Mouse (Mus musculus): Measurements from ENCODE around the gene Mfsd4a. TPM values are rescaled to one million over a fixed set of nuclear protein-coding genes. Genes with fewer than 3 reads are reported as not detected.

Mfsd4a gene
- polyA plus RNA-seq, 1 experiment = not detected

GRCm38 (mm10) chr1:131995062-131995461 lies 72.8 kb downstream of the Mfsd4a start:
- H3K27ac ChIP-seq (ENCODE audit: insufficient read depth, low read length) = no peak overlapping the region
- H3K27me3 ChIP-seq (ENCODE audit: control insufficient read depth, insufficient read depth, low read length, poor library complexity, severe bottlenecking) = no peaks in the 10 kb centered on the region
- no peaks in the 10 kb centered on the region for H3K4me1 ChIP-seq (ENCODE audit: control insufficient read depth, insufficient read depth, low read length)
- no peaks in the 10 kb centered on the region for H3K36me3 ChIP-seq (ENCODE audit: control insufficient read depth, insufficient read depth, low read length, poor library complexity, severe bottlenecking)
- H3K9ac ChIP-seq (ENCODE audit: low read depth, poor library complexity, severe bottlenecking) = no peak overlapping the region
- no peak for TF ChIP-seq POLR2A (IDR thresholded peaks at IDR 0.05; ENCODE audit: insufficient read depth, low read length)
- no peak for TF ChIP-seq EP300 (IDR thresholded peaks at IDR 0.05; ENCODE audit: insufficient read depth, low read depth, low read length)
- no peak for TF ChIP-seq CTCF (IDR thresholded peaks at IDR 0.05; ENCODE audit: low read depth, low read length)
- no peak overlapping the region for H3K4me3 ChIP-seq (ENCODE audit: low read depth, low read length)
- H3K9me3 ChIP-seq (replicated peaks; ENCODE audit: control insufficient read depth, insufficient read depth, low read length, poor library complexity, severe bottlenecking) = no peaks in the 10 kb centered on the region

GRCm38 (mm10) chr1:131993169-131994040 lies 74.5 kb downstream of the Mfsd4a start:
- Histone ChIP-seq H3K4me3 (ENCODE audit: low read depth, low read length) (no peak overlapping the region), H3K9me3 (replicated peaks; ENCODE audit: control insufficient read depth, insufficient read depth, low read length, poor library complexity, severe bottlenecking) (no peaks in the 10 kb centered on the region), H3K27me3 (ENCODE audit: control insufficient read depth, insufficient read depth, low read length, poor library complexity, severe bottlenecking) (no peaks in the 10 kb centered on the region), H3K36me3 (ENCODE audit: control insufficient read depth, insufficient read depth, low read length, poor library complexity, severe bottlenecking) (no peaks in the 10 kb centered on the region), H3K9ac (ENCODE audit: low read depth, poor library complexity, severe bottlenecking) (no peak overlapping the region), H3K4me1 (ENCODE audit: control insufficient read depth, insufficient read depth, low read length) (no peaks in the 10 kb centered on the region), H3K27ac (ENCODE audit: insufficient read depth, low read length) (no peak overlapping the region)
- TF ChIP-seq CTCF (IDR thresholded peaks at IDR 0.05; ENCODE audit: low read depth, low read length) = no peak
- TF ChIP-seq POLR2A (IDR thresholded peaks at IDR 0.05; ENCODE audit: insufficient read depth, low read length) = no peak
- TF ChIP-seq EP300 (IDR thresholded peaks at IDR 0.05; ENCODE audit: insufficient read depth, low read depth, low read length) = no peak

GRCm38 (mm10) chr1:131992561-131993001 lies 75.3 kb downstream of the Mfsd4a start:
- no peaks in the 10 kb centered on the region for H3K4me1 ChIP-seq (ENCODE audit: control insufficient read depth, insufficient read depth, low read length)
- H3K9me3 ChIP-seq (replicated peaks; ENCODE audit: control insufficient read depth, insufficient read depth, low read length, poor library complexity, severe bottlenecking) = no peaks in the 10 kb centered on the region
- H3K9ac ChIP-seq (ENCODE audit: low read depth, poor library complexity, severe bottlenecking) = no peak overlapping the region
- no peak overlapping the region for H3K27ac ChIP-seq (ENCODE audit: insufficient read depth, low read length)
- no peak overlapping the region for H3K4me3 ChIP-seq (ENCODE audit: low read depth, low read length)
- no peaks in the 10 kb centered on the region for H3K36me3 ChIP-seq (ENCODE audit: control insufficient read depth, insufficient read depth, low read length, poor library complexity, severe bottlenecking)
- H3K27me3 ChIP-seq (ENCODE audit: control insufficient read depth, insufficient read depth, low read length, poor library complexity, severe bottlenecking) = no peaks in the 10 kb centered on the region
- TF ChIP-seq POLR2A (IDR thresholded peaks at IDR 0.05; ENCODE audit: insufficient read depth, low read length) (no peak), CTCF (IDR thresholded peaks at IDR 0.05; ENCODE audit: low read depth, low read length) (no peak), EP300 (IDR thresholded peaks at IDR 0.05; ENCODE audit: insufficient read depth, low read depth, low read length) (no peak)

GRCm38 (mm10) chr1:131990083-131990760 lies 77.6 kb downstream of the Mfsd4a start:
- Histone ChIP-seq H3K9ac (ENCODE audit: low read depth, poor library complexity, severe bottlenecking) (no peak overlapping the region), H3K4me1 (ENCODE audit: control insufficient read depth, insufficient read depth, low read length) (no peaks in the 10 kb centered on the region), H3K27ac (ENCODE audit: insufficient read depth, low read length) (no peak overlapping the region), H3K9me3 (replicated peaks; ENCODE audit: control insufficient read depth, insufficient read depth, low read length, poor library complexity, severe bottlenecking) (no peaks in the 10 kb centered on the region), H3K36me3 (ENCODE audit: control insufficient read depth, insufficient read depth, low read length, poor library complexity, severe bottlenecking) (no peaks in the 10 kb centered on the region), H3K4me3 (ENCODE audit: low read depth, low read length) (no peak overlapping the region), H3K27me3 (ENCODE audit: control insufficient read depth, insufficient read depth, low read length, poor library complexity, severe bottlenecking) (no peaks in the 10 kb centered on the region)
- TF ChIP-seq CTCF (IDR thresholded peaks at IDR 0.05; ENCODE audit: low read depth, low read length) (no peak), POLR2A (IDR thresholded peaks at IDR 0.05; ENCODE audit: insufficient read depth, low read length) (no peak), EP300 (IDR thresholded peaks at IDR 0.05; ENCODE audit: insufficient read depth, low read depth, low read length) (no peak)

GRCm38 (mm10) chr1:131989476-131989875 lies 78.4 kb downstream of the Mfsd4a start:
- TF ChIP-seq CTCF (IDR thresholded peaks at IDR 0.05; ENCODE audit: low read depth, low read length) (no peak), EP300 (IDR thresholded peaks at IDR 0.05; ENCODE audit: insufficient read depth, low read depth, low read length) (no peak), POLR2A (IDR thresholded peaks at IDR 0.05; ENCODE audit: insufficient read depth, low read length) (no peak)
- H3K27ac ChIP-seq (ENCODE audit: insufficient read depth, low read length) = no peak overlapping the region
- H3K36me3 ChIP-seq (ENCODE audit: control insufficient read depth, insufficient read depth, low read length, poor library complexity, severe bottlenecking) = no peaks in the 10 kb centered on the region
- H3K4me1 ChIP-seq (ENCODE audit: control insufficient read depth, insufficient read depth, low read length) = no peaks in the 10 kb centered on the region
- no peaks in the 10 kb centered on the region for H3K27me3 ChIP-seq (ENCODE audit: control insufficient read depth, insufficient read depth, low read length, poor library complexity, severe bottlenecking)
- H3K9me3 ChIP-seq (replicated peaks; ENCODE audit: control insufficient read depth, insufficient read depth, low read length, poor library complexity, severe bottlenecking) = no peaks in the 10 kb centered on the region
- no peak overlapping the region for H3K4me3 ChIP-seq (ENCODE audit: low read depth, low read length)
- no peak overlapping the region for H3K9ac ChIP-seq (ENCODE audit: low read depth, poor library complexity, severe bottlenecking)

GRCm38 (mm10) chr1:131987432-131987831 lies 80.4 kb downstream of the Mfsd4a start:
- H3K4me3 ChIP-seq (ENCODE audit: low read depth, low read length) = no peak overlapping the region
- H3K9ac ChIP-seq (ENCODE audit: low read depth, poor library complexity, severe bottlenecking) = no peak overlapping the region
- no peaks in the 10 kb centered on the region for H3K4me1 ChIP-seq (ENCODE audit: control insufficient read depth, insufficient read depth, low read length)
- H3K27me3 ChIP-seq (ENCODE audit: control insufficient read depth, insufficient read depth, low read length, poor library complexity, severe bottlenecking) = no peaks in the 10 kb centered on the region
- H3K9me3 ChIP-seq (replicated peaks; ENCODE audit: control insufficient read depth, insufficient read depth, low read length, poor library complexity, severe bottlenecking) = no peaks in the 10 kb centered on the region
- H3K36me3 ChIP-seq (ENCODE audit: control insufficient read depth, insufficient read depth, low read length, poor library complexity, severe bottlenecking) = no peaks in the 10 kb centered on the region
- TF ChIP-seq POLR2A (IDR thresholded peaks at IDR 0.05; ENCODE audit: insufficient read depth, low read length) (no peak), EP300 (IDR thresholded peaks at IDR 0.05; ENCODE audit: insufficient read depth, low read depth, low read length) (no peak), CTCF (IDR thresholded peaks at IDR 0.05; ENCODE audit: low read depth, low read length) (no peak)
- H3K27ac ChIP-seq (ENCODE audit: insufficient read depth, low read length) = no peak overlapping the region

Measured in ES-Bruce4 (cell line).